Mouse (Mus musculus) MEL (cell line): ENCODE results near the gene Zfp384. TPM values are rescaled to one million over a fixed set of nuclear protein-coding genes. Genes with fewer than 3 reads are reported as not detected.

Source experiments
- DNase-seq: peaks from one replicate; pipeline ENCODE4 v3.0.0; 2011; ENCODE audit warnings: low read depth, low spot score
- H3K27ac ChIP-seq: 2 replicates; pipeline ENCODE4 v1.5.1; 2012; ENCODE audit warnings: low read depth, mild to moderate bottlenecking, control low read depth, low read length, moderate library complexity; ENCODE audit not compliant: control insufficient read depth
- H3K27me3 ChIP-seq, 2 experiments: fragments of 150-350 bp in 1 of 2; sonication (generic) in 1 of 2; 2 replicates each; pipeline ENCODE4 v1.6.1; 2012; ENCODE audit warnings: low read length in 2 of 2, mild to moderate bottlenecking in 2 of 2, improper control_type of control experiment in 1 of 2, moderate library complexity in 1 of 2; ENCODE audit not compliant: insufficient read depth in 2 of 2, control insufficient read depth in 1 of 2
- H3K36me3 ChIP-seq, 2 experiments: 2 replicates each; pipeline ENCODE4 v1.6.1; 2012 to 2014; ENCODE audit warnings: low read length in 2 of 2, improper control_type of control experiment in 1 of 2, inconsistent platforms in 1 of 2, mild to moderate bottlenecking in 1 of 2; ENCODE audit not compliant: insufficient read depth in 2 of 2, control insufficient read depth in 1 of 2
- H3K4me1 ChIP-seq, 2 experiments: fragments of 150-350 bp in 1 of 2; sonication (generic) in 1 of 2; 2 replicates each; pipeline ENCODE4 v1.6.1; 2012; ENCODE audit warnings: low read length in 2 of 2, improper control_type of control experiment in 1 of 2, mild to moderate bottlenecking in 1 of 2; ENCODE audit not compliant: insufficient read depth in 2 of 2, control insufficient read depth in 1 of 2
- H3K4me3 ChIP-seq, 2 experiments: fragments of 150-350 bp in 1 of 2; sonication (generic) in 1 of 2; 2 replicates each; pipeline ENCODE4 v1.5.1; 2012; ENCODE audit warnings: low read depth in 2 of 2, low read length in 2 of 2, mild to moderate bottlenecking in 2 of 2, moderate library complexity in 2 of 2, control low read depth in 1 of 2, improper control_type of control experiment in 1 of 2; ENCODE audit not compliant: control insufficient read depth in 1 of 2, insufficient read depth in 1 of 2
- H3K79me2 ChIP-seq: 2 replicates; pipeline ENCODE4 v1.6.1; 2012; ENCODE audit warnings: mild to moderate bottlenecking, low read length, moderate library complexity; ENCODE audit not compliant: control insufficient read depth, poor library complexity, insufficient read depth
- H3K9ac ChIP-seq: 2 replicates; pipeline ENCODE4 v1.6.1; 2012; ENCODE audit warnings: low read depth, mild to moderate bottlenecking, control low read depth, low read length, moderate library complexity; ENCODE audit not compliant: control insufficient read depth, poor library complexity, severe bottlenecking
- H3K9me3 ChIP-seq: fragments of 150-350 bp; sonication (generic); replicated peaks from 2 replicates; pipeline ENCODE4 v1.6.1; 2012; ENCODE audit warnings: mild to moderate bottlenecking, low read length, improper control_type of control experiment, moderate library complexity; ENCODE audit not compliant: insufficient read depth
- BHLHE40 ChIP-seq: IDR thresholded peaks from 2 replicates; pipeline ENCODE4 v1.6.1; 2012; ENCODE audit warnings: low read depth, mild to moderate bottlenecking, inconsistent platforms, low read length, improper control_type of control experiment, borderline replicate concordance
- CHD1 ChIP-seq: IDR thresholded peaks from 2 replicates; pipeline ENCODE4 v1.6.1; 2012; ENCODE audit warnings: low read depth, mild to moderate bottlenecking, inconsistent platforms, low read length, improper control_type of control experiment
- CTCF ChIP-seq, 3 experiments: IDR thresholded peaks in 2 of 3; conservative IDR thresholded peaks in 1 of 3; 2 replicates each; pipeline ENCODE4 v1.5.1; 2011 to 2012; ENCODE audit warnings: low read length in 3 of 3, low read depth in 2 of 3, mild to moderate bottlenecking in 2 of 3, improper control_type of control experiment in 1 of 3, inconsistent platforms in 1 of 3, mixed read lengths in 1 of 3, moderate library complexity in 1 of 3; ENCODE audit not compliant: control insufficient read depth in 1 of 3, insufficient read depth in 1 of 3, poor library complexity in 1 of 3, severe bottlenecking in 1 of 3
- ELF1 ChIP-seq: IDR thresholded peaks from 2 replicates; pipeline ENCODE4 v1.6.1; 2014; ENCODE audit warnings: low read depth, mild to moderate bottlenecking, inconsistent platforms, low read length, improper control_type of control experiment, moderate library complexity
- EP300 ChIP-seq, 2 experiments: IDR thresholded peaks; 2 replicates each; pipeline ENCODE4 v1.6.1; 2011; ENCODE audit warnings: improper control_type of control experiment in 2 of 2, low read length in 2 of 2, low read depth in 1 of 2, mild to moderate bottlenecking in 1 of 2
- ETS1 ChIP-seq: IDR thresholded peaks from 2 replicates; pipeline ENCODE4 v1.6.1; 2012; ENCODE audit warnings: low read depth, mild to moderate bottlenecking, inconsistent platforms, low read length, improper control_type of control experiment, moderate library complexity
- GATA1 ChIP-seq: IDR thresholded peaks from 2 replicates; pipeline ENCODE4 v1.6.1; 2011; ENCODE audit warnings: low read depth, low read length, improper control_type of control experiment
- HCFC1 ChIP-seq: IDR thresholded peaks from 2 replicates; pipeline ENCODE4 v1.6.1; 2012; ENCODE audit warnings: low read depth, mild to moderate bottlenecking, inconsistent platforms, low read length, improper control_type of control experiment, moderate library complexity
- KAT2A ChIP-seq: conservative IDR thresholded peaks from 2 replicates; pipeline ENCODE4 v1.6.1; 2012; ENCODE audit warnings: low read depth, low read length, improper control_type of control experiment, inconsistent platforms
- MAFK ChIP-seq: IDR thresholded peaks from 2 replicates; pipeline ENCODE4 v1.6.1; 2011; ENCODE audit warnings: low read depth, mild to moderate bottlenecking, low read length, improper control_type of control experiment, borderline replicate concordance
- MAX ChIP-seq: IDR thresholded peaks from 2 replicates; pipeline ENCODE4 v1.6.1; 2011; ENCODE audit warnings: low read length, improper control_type of control experiment
- MEF2A ChIP-seq: IDR thresholded peaks from 2 replicates; pipeline ENCODE4 v1.6.1; 2014; ENCODE audit warnings: low read depth, mild to moderate bottlenecking, inconsistent platforms, low read length, improper control_type of control experiment; ENCODE audit not compliant: poor library complexity, insufficient replicate concordance, severe bottlenecking; ENCODE audit errors: extremely low read depth
- MXI1 ChIP-seq: IDR thresholded peaks from 2 replicates; pipeline ENCODE4 v1.6.1; 2011; ENCODE audit warnings: mild to moderate bottlenecking, low read depth, low read length, improper control_type of control experiment
- MYB ChIP-seq: IDR thresholded peaks from 2 replicates; pipeline ENCODE4 v1.6.1; 2011; ENCODE audit warnings: mild to moderate bottlenecking, low read depth, low read length, improper control_type of control experiment
- NELFE ChIP-seq: IDR thresholded peaks from 2 replicates; pipeline ENCODE4 v1.6.1; 2011; ENCODE audit warnings: low read depth, low read length, improper control_type of control experiment
- NRF1 ChIP-seq: IDR thresholded peaks from 2 replicates; pipeline ENCODE4 v1.6.1; 2014; ENCODE audit warnings: low read depth, mild to moderate bottlenecking, inconsistent platforms, low read length, improper control_type of control experiment, moderate library complexity; ENCODE audit not compliant: poor library complexity, insufficient read depth, severe bottlenecking
- POLR2AphosphoS2 ChIP-seq: IDR thresholded peaks from 2 replicates; pipeline ENCODE4 v1.6.1; 2011; ENCODE audit warnings: low read length, improper control_type of control experiment
- RAD21 ChIP-seq: IDR thresholded peaks from 2 replicates; pipeline ENCODE4 v1.6.1; 2011; ENCODE audit warnings: mild to moderate bottlenecking, low read depth, low read length, improper control_type of control experiment
- RCOR1 ChIP-seq: IDR thresholded peaks from 2 replicates; pipeline ENCODE4 v1.6.1; 2012; ENCODE audit warnings: low read depth, mild to moderate bottlenecking, inconsistent platforms, low read length, improper control_type of control experiment
- SIN3A ChIP-seq: IDR thresholded peaks from 2 replicates; pipeline ENCODE4 v1.6.1; 2012; ENCODE audit warnings: low read length, improper control_type of control experiment, inconsistent platforms
- TAL1 ChIP-seq: IDR thresholded peaks from 2 replicates; pipeline ENCODE4 v1.6.1; 2012; ENCODE audit warnings: mild to moderate bottlenecking, inconsistent platforms, low read length, moderate library complexity, mixed read lengths
- TBP ChIP-seq: IDR thresholded peaks from 2 replicates; pipeline ENCODE4 v1.8.0; 2011; ENCODE audit warnings: low read depth, low read length, improper control_type of control experiment
- TCF12 ChIP-seq: IDR thresholded peaks from 2 replicates; pipeline ENCODE4 v1.6.1; 2014; ENCODE audit warnings: low read depth, mild to moderate bottlenecking, inconsistent platforms, low read length, improper control_type of control experiment, moderate library complexity
- UBTF ChIP-seq: IDR thresholded peaks from 2 replicates; pipeline ENCODE4 v1.6.1; 2012; ENCODE audit warnings: low read depth, mild to moderate bottlenecking, inconsistent platforms, low read length, improper control_type of control experiment, moderate library complexity, borderline replicate concordance; ENCODE audit not compliant: insufficient read depth
- USF1 ChIP-seq: IDR thresholded peaks from 2 replicates; pipeline ENCODE4 v1.6.1; 2014; ENCODE audit warnings: low read depth, mild to moderate bottlenecking, inconsistent platforms, low read length, improper control_type of control experiment, moderate library complexity
- USF2 ChIP-seq, 2 experiments: IDR thresholded peaks; 2 replicates each; pipeline ENCODE4 v1.6.1; 2011 to 2012; ENCODE audit warnings: improper control_type of control experiment in 2 of 2, low read length in 2 of 2, borderline replicate concordance in 1 of 2, inconsistent platforms in 1 of 2, low read depth in 1 of 2, mild to moderate bottlenecking in 1 of 2; ENCODE audit not compliant: insufficient read depth in 1 of 2
- ZC3H11A ChIP-seq: IDR thresholded peaks from 2 replicates; pipeline ENCODE4 v1.6.1; 2012; ENCODE audit warnings: low read depth, mild to moderate bottlenecking, inconsistent platforms, low read length, improper control_type of control experiment
- ZKSCAN1 ChIP-seq: IDR thresholded peaks from 2 replicates; pipeline ENCODE4 v1.6.1; 2012; ENCODE audit warnings: low read depth, mild to moderate bottlenecking, inconsistent platforms, low read length, improper control_type of control experiment, moderate library complexity
- ZMIZ1 ChIP-seq: IDR thresholded peaks from 2 replicates; pipeline ENCODE4 v1.6.1; 2012; ENCODE audit warnings: low read depth, mild to moderate bottlenecking, inconsistent platforms, low read length, improper control_type of control experiment, moderate library complexity
- ZNF384 ChIP-seq: IDR thresholded peaks from 2 replicates; pipeline ENCODE4 v1.6.1; 2012; ENCODE audit warnings: low read depth, mild to moderate bottlenecking, inconsistent platforms, low read length, improper control_type of control experiment
- polyA plus RNA-seq, 2 experiments: library from polyadenylated mRNA; stranded (reverse) in 1 of 2; unstranded in 1 of 2; fragments of >175 nt in 1 of 2; fragments of >200 nt in 1 of 2; gene quantifications; 2 replicates each; pipeline versions ENCODE4 v1.2.1 to v1.2.4; 2012; ENCODE audit warnings: low replicate concordance in 2 of 2, low read depth in 1 of 2; ENCODE audit not compliant: insufficient read length in 2 of 2, insufficient read depth in 1 of 2, missing spikeins in 1 of 2
- total RNA-seq: library from RNA; depleted of rRNA; stranded (reverse); fragments of 300-350 nt; gene quantifications from 2 replicates; pipeline ENCODE4 v1.2.3, GENCODE M21; 2012

The Zfp384 gene
- total and polyA plus RNA-seq, 3 experiments, result 19.5 to 57.4 TPM; not detected in 1

- TF ChIP-seq EP300 (IDR thresholded peaks at IDR 0.05; ENCODE audit: low read depth in 1 of 2, low read length in 2 of 2) (peak in 1 of 2 experiments; percentile 21; a peak in 1 of 4 replicates), CTCF (IDR thresholded peaks at IDR 0.05 in 2 of 3, conservative IDR thresholded peaks at IDR 0.05 in 1 of 3; ENCODE audit: control insufficient read depth in 1 of 3, insufficient read depth in 1 of 3, low read depth in 2 of 3, low read length in 3 of 3, poor library complexity in 1 of 3, severe bottlenecking in 1 of 3) (no peak), RAD21 (no peak), MEF2A (no peak), ZMIZ1 (peak; percentile 82; the same call in 1 of the 2 replicates), MYB (no peak; the same call in 1 of the 2 replicates), ZNF384 (peak; percentile 91), RCOR1 (no peak), NELFE (peak; percentile 82), NRF1 (0 out of 2 replicates have a peak, but pooled peaks have one; percentile 36), KAT2A (peak; percentile 87; the same call in 1 of the 2 replicates), TBP (peak; percentile 92), TAL1 (no peak), UBTF (no peak), CHD1 (no peak), ZC3H11A (no peak), ETS1 (peak; percentile 61; the same call in 1 of the 2 replicates), ELF1 (peak; percentile 99)
- TF ChIP-seq, all 39 proteins: peak for 19
Observed at GRCm38 (mm10) chr6:125008586-125009128, 288 bp upstream of the Zfp384 start (continued).

GRCm38 (mm10) chr6:125009181-125010073 is 482 bp downstream of the Zfp384 start:
- H3K9me3 ChIP-seq, result no peaks in the 10 kb centered on the region
- peak; percentile 93 for DNase-seq
- TF ChIP-seq USF2 (IDR thresholded peaks at IDR 0.05; ENCODE audit: borderline replicate concordance in 1 of 2, insufficient read depth in 1 of 2, low read depth in 1 of 2, low read length in 2 of 2), result no peak
- TF ChIP-seq TBP, result peak; percentile 41; the same call in 1 of the 2 replicates
- TF ChIP-seq USF1, result no peak
- TF ChIP-seq MAX, result no peak
- no peak for TF ChIP-seq CHD1
- no peak for TF ChIP-seq RCOR1
- no peak for TF ChIP-seq ETS1
- TF ChIP-seq MEF2A, result no peak
- TF ChIP-seq MXI1, result peak; percentile 31; the same call in 1 of the 2 replicates
- peak; percentile 81 for TF ChIP-seq HCFC1
- no peak for TF ChIP-seq TCF12
- TF ChIP-seq MYB, result no peak
- no peak for TF ChIP-seq BHLHE40
- no peak for TF ChIP-seq TAL1
- TF ChIP-seq SIN3A, result peak; percentile 70
- no peak for TF ChIP-seq ZNF384
- TF ChIP-seq ZKSCAN1, result no peak
- no peak for TF ChIP-seq GATA1
- TF ChIP-seq KAT2A, result no peak; the same call in 1 of the 2 replicates
- no peak for TF ChIP-seq ZC3H11A
- no peak for TF ChIP-seq MAFK
- TF ChIP-seq POLR2AphosphoS2, result no peak
- TF ChIP-seq EP300 (IDR thresholded peaks at IDR 0.05; ENCODE audit: low read depth in 1 of 2, low read length in 2 of 2), result 0 out of 4 replicates have a peak, but pooled peaks of 1 of the 2 experiments have one; percentile 9
- no peak for TF ChIP-seq UBTF

More at GRCm38 (mm10) chr6:125009181-125010073, 482 bp downstream of the Zfp384 start:
- Histone ChIP-seq H3K27me3 (no peaks in the 10 kb centered on the region), H3K27ac (peak overlapping the region; percentile 94), H3K36me3 (peaks cover 6 to 28% of the 10 kb centered on the region in 2 experiments), H3K79me2 (peaks cover 36% of the 10 kb centered on the region), H3K4me1 (peaks cover 3 to 15% of the 10 kb centered on the region in 2 experiments), H3K9ac (peak overlapping the region; percentile 93), H3K4me3 (peak overlapping the region; percentile 51 to 88)
